Mouse (Mus musculus) liver, embryonic 16.5 days (tissue): ENCODE measurements around the gene Mul1. TPM values are rescaled to one million over a fixed set of nuclear protein-coding genes. Genes with fewer than 3 reads are reported as not detected.

Experiments
- ATAC-seq: fragments of 200-750 bp; cut with Nextera tagmentation; 2 replicates; pipeline ENCODE4 v1.8.0; 2017; ENCODE audit warnings: low read depth, mild to moderate bottlenecking, moderate number of reproducible peaks, moderate library complexity
- H3K27ac ChIP-seq: fragments of 300-500 bp; sonication (generic); 2 replicates; pipeline ENCODE4 v1.5.1; 2014; ENCODE audit warnings: mild to moderate bottlenecking, low read length
- H3K27me3 ChIP-seq: fragments of 300-500 bp; sonication (generic); 2 replicates; pipeline ENCODE4 v1.6.1; 2014; ENCODE audit warnings: low read depth, low read length, mixed read lengths; ENCODE audit not compliant: control insufficient read depth, insufficient read depth
- H3K36me3 ChIP-seq: fragments of 300-500 bp; sonication (generic); 2 replicates; pipeline ENCODE4 v1.6.1; 2014; ENCODE audit warnings: mild to moderate bottlenecking; ENCODE audit not compliant: control insufficient read depth, insufficient read depth
- H3K4me1 ChIP-seq: fragments of 300-500 bp; sonication (generic); 2 replicates; pipeline ENCODE4 v1.6.1; 2014; ENCODE audit warnings: low read depth, low read length, mixed read lengths; ENCODE audit not compliant: control insufficient read depth
- H3K4me2 ChIP-seq: fragments of 300-500 bp; sonication (generic); 2 replicates; pipeline ENCODE4 v1.6.1; 2014; ENCODE audit warnings: low read depth, low read length, mixed read lengths
- H3K4me3 ChIP-seq: fragments of 300-500 bp; sonication (generic); 2 replicates; pipeline ENCODE4 v1.5.1; 2014; ENCODE audit warnings: low read depth, mild to moderate bottlenecking, low read length
- H3K9ac ChIP-seq: fragments of 300-500 bp; sonication (generic); 2 replicates; pipeline ENCODE4 v1.6.1; 2014; ENCODE audit warnings: low read depth, low read length
- H3K9me3 ChIP-seq: fragments of 300-500 bp; sonication (generic); replicated peaks from 2 replicates; pipeline ENCODE4 v1.6.1; 2016; ENCODE audit warnings: low read length; ENCODE audit not compliant: control insufficient read depth
- WGBS: fragments of 180-500 bp; shearing (Covaris S2); extraction: QIAGEN DNeasy Blood & Tissue Kit; methylation state at CpG from one replicate; pipeline ENCODE4 v1.1.7; 2014; ENCODE audit not compliant: insufficient replicate concordance; 5-methylcytosine and 5-hydroxymethylcytosine counted together
- polyA plus RNA-seq: library from polyadenylated mRNA; unstranded; fragments of >200 nt; fragmentation: Nextera tagmentation; extraction: Ambion mirVana; gene quantifications from 2 replicates; pipeline ENCODE4 v1.2.1, GENCODE M21; 2015

Mul1 gene
- polyA plus RNA-seq: 8.2 and 10.0 TPM in 2 replicates

- Histone ChIP-seq H3K27me3 (peaks cover 7% of the 10 kb centered on the region), H3K9ac (peak within 1 kb of the TSS; percentile 79), H3K9me3 (no peaks in the 10 kb centered on the region), H3K4me1 (peaks cover 14% of the 10 kb centered on the region), H3K4me2 (peak within 1 kb of the TSS; percentile 88), H3K27ac (peak within 1 kb of the TSS; percentile 35), H3K36me3 (peaks cover 12% of the 10 kb centered on the region), H3K4me3 (peak within 1 kb of the TSS; percentile 86)
- ATAC-seq: peak; percentile 95
- under 1% methylated on average over 64 of the region's 64 CpGs for WGBS
These were observed at the start of gene Mul1 for GRCm38 (mm10) chr4:138434347-138435316. Gene Mul1 (plus strand): TSS chr4:138434671.

DNA sequence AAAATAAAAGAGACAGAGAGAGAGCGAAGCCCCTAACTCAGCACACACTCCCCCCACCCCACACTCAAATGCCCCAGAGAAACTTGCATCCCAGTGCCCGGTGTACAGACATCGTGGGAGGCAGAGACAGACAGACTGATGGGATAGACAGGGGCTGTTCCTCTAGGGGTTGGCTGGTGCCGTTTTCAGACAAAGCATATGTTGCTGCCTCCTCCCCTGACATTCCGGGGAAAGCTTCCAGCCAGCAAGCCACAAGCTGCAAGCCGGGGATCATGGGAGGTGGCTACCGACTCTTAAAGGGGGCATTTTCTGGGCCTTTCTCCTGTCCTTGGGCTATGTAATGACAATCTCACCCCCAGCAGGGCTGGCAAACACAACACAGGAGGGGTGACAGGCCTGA is 40.8 kb upstream of the Mul1 start:
- ATAC-seq: no peak
- Histone ChIP-seq H3K27ac (no peak overlapping the region), H3K36me3 (no peaks in the 10 kb centered on the region), H3K9ac (no peak overlapping the region), H3K4me1 (no peaks in the 10 kb centered on the region), H3K4me3 (no peak overlapping the region), H3K4me2 (no peak overlapping the region), H3K27me3 (peaks cover 44% of the 10 kb centered on the region), H3K9me3 (no peaks in the 10 kb centered on the region)
- 46% methylated on average over 7 of the region's 7 CpGs for WGBS

DNA sequence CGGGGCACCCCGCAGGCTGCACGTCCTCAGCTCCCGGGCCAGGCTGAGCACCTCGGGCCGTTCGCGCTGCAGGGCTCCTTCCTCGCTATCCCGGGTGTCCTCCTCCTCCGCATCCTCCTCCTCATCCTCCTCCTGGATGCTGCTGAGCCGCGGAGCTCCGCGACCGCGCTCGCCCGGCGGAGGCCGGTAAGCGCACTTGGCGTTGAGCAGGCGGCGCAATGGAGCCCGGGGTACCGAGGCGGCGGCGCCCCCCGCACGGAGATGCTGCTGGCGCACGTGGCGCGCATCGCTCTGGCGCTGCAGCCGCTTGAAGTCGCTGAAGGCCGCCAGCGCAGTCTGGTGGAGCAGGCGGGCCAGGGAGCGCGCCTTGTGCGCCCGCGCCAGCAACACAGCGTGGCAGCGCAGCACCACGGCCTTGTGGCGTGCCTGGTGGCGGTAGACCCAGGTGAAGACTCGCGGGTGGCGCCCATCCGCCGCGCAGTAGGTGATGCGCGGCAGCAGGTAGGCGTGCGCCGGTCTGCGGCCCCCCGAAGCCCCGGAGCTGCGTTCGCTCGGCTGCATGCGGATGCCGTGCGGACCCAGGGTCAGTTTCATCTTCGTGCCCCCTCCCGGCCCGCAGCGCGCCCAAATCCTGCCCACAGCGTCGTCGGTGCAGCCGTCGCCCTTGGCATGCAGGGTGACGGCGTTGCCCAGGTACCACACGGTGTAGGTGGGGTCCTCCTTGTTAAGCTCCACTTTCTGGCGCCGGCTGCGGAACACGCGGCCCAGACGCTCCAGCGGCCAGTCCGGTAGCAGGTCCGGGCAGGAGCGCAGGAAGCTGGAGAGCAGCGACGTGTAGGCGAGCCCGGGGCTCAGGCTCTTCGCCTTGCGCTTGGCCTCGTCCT is 39.1 kb upstream of the Mul1 start:
- no peaks in the 10 kb centered on the region for H3K36me3 ChIP-seq
- H3K27ac ChIP-seq: no peak overlapping the region
- no peak overlapping the region; the same call in 1 of the 2 replicates for H3K4me2 ChIP-seq
- ATAC-seq: no peak
- no peaks in the 10 kb centered on the region for H3K9me3 ChIP-seq
- 3% methylated on average over 91 of the region's 103 CpGs for WGBS
- no peak overlapping the region; the same call in 1 of the 2 replicates for H3K4me3 ChIP-seq
- no peaks in the 10 kb centered on the region for H3K4me1 ChIP-seq
- no peak overlapping the region for H3K9ac ChIP-seq
- H3K27me3 ChIP-seq: peaks cover 44% of the 10 kb centered on the region

DNA sequence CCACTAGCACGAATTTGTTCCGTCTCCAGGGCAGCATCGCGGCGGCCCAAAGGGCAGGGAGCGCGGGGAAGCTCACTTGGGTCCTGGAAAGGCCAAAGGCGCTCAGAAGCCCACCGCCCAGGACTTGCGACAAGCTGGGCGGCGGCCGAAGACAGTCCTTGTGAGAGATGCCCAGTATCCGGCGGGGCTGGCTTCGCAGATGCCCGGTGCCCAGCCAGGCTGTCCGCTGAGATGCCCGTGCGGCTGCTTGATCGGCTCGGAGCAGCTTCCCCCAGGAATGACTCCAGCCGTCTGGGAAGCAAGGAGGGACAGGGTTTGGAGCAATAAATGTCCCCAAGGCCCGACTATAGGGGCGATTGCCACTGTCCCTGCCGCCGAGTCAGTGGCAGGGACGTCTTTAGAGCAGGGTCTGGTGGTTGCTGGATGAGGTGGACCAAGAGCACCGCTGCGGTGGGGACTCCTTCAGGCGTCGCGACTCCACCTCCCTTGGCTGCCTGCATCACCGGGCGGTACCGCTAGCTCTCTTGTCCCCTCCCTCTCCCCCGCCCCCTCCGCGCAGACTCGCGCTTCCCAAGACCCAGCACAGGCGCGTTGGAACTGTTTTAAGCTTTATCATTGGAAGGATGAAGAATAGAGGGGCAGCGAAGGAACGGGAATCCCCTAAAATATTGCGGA is 38.4 kb upstream of the Mul1 start, which contains the start of gene Fam43b:
Gene Fam43b (minus strand): TSS at position 558 of the 675 bp plus-strand sequence.
- no peak within 1 kb of the TSS for H3K27ac ChIP-seq
- no peak within 1 kb of the TSS; the same call in 1 of the 2 replicates for H3K4me2 ChIP-seq
- no peaks in the 10 kb centered on the region for H3K4me1 ChIP-seq
- peaks cover 44% of the 10 kb centered on the region for H3K27me3 ChIP-seq
- no peaks in the 10 kb centered on the region for H3K9me3 ChIP-seq
- 1% methylated on average over 46 of the region's 46 CpGs for WGBS
- ATAC-seq: no peak
- no peaks in the 10 kb centered on the region for H3K36me3 ChIP-seq
- no peak within 1 kb of the TSS; the same call in 1 of the 2 replicates for H3K4me3 ChIP-seq
- H3K9ac ChIP-seq: no peak within 1 kb of the TSS

DNA sequence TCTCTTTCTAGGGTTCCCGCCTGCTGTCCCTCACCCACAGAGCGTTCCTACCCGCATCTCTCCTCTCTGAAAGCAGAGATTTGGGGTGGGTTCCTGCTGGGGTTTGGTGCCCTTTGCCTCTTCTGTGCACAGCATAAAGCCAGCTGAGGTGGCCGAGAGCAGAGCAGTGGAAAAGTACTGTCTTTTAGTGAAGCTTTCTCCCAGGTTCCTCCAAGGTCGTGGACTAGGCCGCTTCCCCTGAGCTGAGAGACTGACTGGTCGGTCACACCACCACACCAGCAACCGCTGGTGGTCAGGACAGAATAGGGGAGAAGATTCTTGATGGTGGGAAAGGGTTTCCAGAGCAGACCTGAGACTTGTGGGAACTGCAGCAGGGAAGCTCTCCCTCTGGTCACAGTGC is 37.8 kb upstream of the Mul1 start:
- H3K27me3 ChIP-seq: peaks cover 44% of the 10 kb centered on the region
- no peak overlapping the region for H3K4me2 ChIP-seq
- H3K4me1 ChIP-seq: no peaks in the 10 kb centered on the region
- WGBS: 7% methylated on average over 8 of the region's 8 CpGs
- no peak for ATAC-seq
- H3K9me3 ChIP-seq: no peaks in the 10 kb centered on the region
- H3K36me3 ChIP-seq: no peaks in the 10 kb centered on the region
- H3K27ac ChIP-seq: no peak overlapping the region
- H3K9ac ChIP-seq: no peak overlapping the region
- H3K4me3 ChIP-seq: no peak overlapping the region

- WGBS: 0% methylated on average over 2 of the region's 2 CpGs
- no peak overlapping the region for H3K9ac ChIP-seq
- H3K9me3 ChIP-seq: no peaks in the 10 kb centered on the region
- ATAC-seq: no peak
- H3K4me2 ChIP-seq: no peak overlapping the region
- H3K4me3 ChIP-seq: no peak overlapping the region
- H3K27me3 ChIP-seq: no peaks in the 10 kb centered on the region; the same call in 1 of the 2 replicates
- H3K27ac ChIP-seq: no peak overlapping the region
- no peaks in the 10 kb centered on the region for H3K36me3 ChIP-seq
- H3K4me1 ChIP-seq: no peaks in the 10 kb centered on the region
These were observed 29.7 kb upstream of the Mul1 start for GRCm38 (mm10) chr4:138404806-138405205.

- 26% methylated on average over 12 of the region's 13 CpGs for WGBS
- Histone ChIP-seq H3K27me3 (no peaks in the 10 kb centered on the region), H3K9me3 (no peaks in the 10 kb centered on the region), H3K4me3 (no peak overlapping the region), H3K4me2 (no peak overlapping the region), H3K4me1 (no peaks in the 10 kb centered on the region), H3K9ac (no peak overlapping the region), H3K27ac (no peak overlapping the region), H3K36me3 (no peaks in the 10 kb centered on the region)
- ATAC-seq: no peak
These were observed 26.8 kb upstream of the Mul1 start for GRCm38 (mm10) chr4:138407479-138408194.

GRCm38 (mm10) chr4:138411011-138411410 is 23.5 kb upstream of the Mul1 start:
- ATAC-seq: no peak
- H3K4me1 ChIP-seq: no peaks in the 10 kb centered on the region
- no peak overlapping the region for H3K9ac ChIP-seq
- no peak overlapping the region for H3K4me3 ChIP-seq
- H3K36me3 ChIP-seq: no peaks in the 10 kb centered on the region
- 35% methylated on average over 5 of the region's 5 CpGs for WGBS
- no peak overlapping the region for H3K27ac ChIP-seq
- no peak overlapping the region for H3K4me2 ChIP-seq
- no peaks in the 10 kb centered on the region for H3K9me3 ChIP-seq
- peaks cover 2% of the 10 kb centered on the region; the same call in 1 of the 2 replicates for H3K27me3 ChIP-seq
